Mouse (Mus musculus) limb, embryonic 14.5 days (tissue): ENCODE measurements around the gene Gm42791. TPM values are rescaled to one million over a fixed set of nuclear protein-coding genes. Genes with fewer than 3 reads are reported as not detected.

ENCODE experiments used
- ATAC-seq: fragments of 200-750 bp; cut with Nextera tagmentation; 2 replicates; pipeline ENCODE4 v1.8.0; 2017; ENCODE audit warnings: low read depth, moderate number of reproducible peaks, moderate TSS enrichment; ENCODE audit not compliant: low FRiP score
- DNase-seq: peaks from one replicate; pipeline ENCODE4 v3.0.0-alpha.2; 2015; ENCODE audit warnings: low spot score
- H3K27ac ChIP-seq: fragments of 300-500 bp; sonication (generic); replicated peaks from 2 replicates; pipeline ENCODE4 v1.5.1; 2014; ENCODE audit warnings: low read depth, mild to moderate bottlenecking, low read length, moderate library complexity, mixed read lengths
- H3K27me3 ChIP-seq: fragments of 300-500 bp; sonication (generic); 2 replicates; pipeline ENCODE4 v1.6.1; 2014; ENCODE audit warnings: low read length, mixed read lengths; ENCODE audit not compliant: control insufficient read depth, insufficient read depth
- H3K36me3 ChIP-seq: fragments of 300-500 bp; sonication (generic); 2 replicates; pipeline ENCODE4 v1.6.1; 2014; ENCODE audit warnings: mild to moderate bottlenecking, low read length, moderate library complexity, mixed read lengths; ENCODE audit not compliant: control insufficient read depth, insufficient read depth
- H3K4me1 ChIP-seq: fragments of 300-500 bp; sonication (generic); 2 replicates; pipeline ENCODE4 v1.6.1; 2014; ENCODE audit warnings: antibody characterized with exemption, low read length, mixed read lengths; ENCODE audit not compliant: control insufficient read depth, insufficient read depth
- H3K4me2 ChIP-seq: fragments of 300-500 bp; sonication (generic); replicated peaks from 2 replicates; pipeline ENCODE4 v1.6.1; 2014; ENCODE audit warnings: low read depth, mild to moderate bottlenecking, low read length, moderate library complexity; ENCODE audit not compliant: severe bottlenecking
- H3K4me3 ChIP-seq: fragments of 300-500 bp; sonication (generic); replicated peaks from 2 replicates; pipeline ENCODE4 v1.5.1; 2014; ENCODE audit warnings: low read length
- H3K9ac ChIP-seq: fragments of 300-500 bp; sonication (generic); 2 replicates; pipeline ENCODE4 v1.6.1; 2014; ENCODE audit warnings: mild to moderate bottlenecking, low read depth, low read length, moderate library complexity; ENCODE audit not compliant: severe bottlenecking
- H3K9me3 ChIP-seq: fragments of 300-500 bp; sonication (generic); 2 replicates; pipeline ENCODE4 v1.6.1; 2016; ENCODE audit warnings: low read length; ENCODE audit not compliant: control insufficient read depth
- POLR2A ChIP-seq: fragments of 200-500 bp; IDR thresholded peaks from 2 replicates; pipeline ENCODE4 v1.8.0; 2012; ENCODE audit warnings: inconsistent platforms, mild to moderate bottlenecking, moderate library complexity, borderline replicate concordance; ENCODE audit not compliant: insufficient read depth, insufficient read length; ENCODE audit errors: extremely low read depth
- WGBS: fragments of 180-500 bp; shearing (Covaris S2); extraction: QIAGEN DNeasy Blood & Tissue Kit; methylation state at CpG from one replicate; pipeline ENCODE4 v1.1.7; 2014; 5-methylcytosine and 5-hydroxymethylcytosine counted together
- polyA plus RNA-seq, 2 experiments: library from polyadenylated mRNA; depleted of rRNA in 1 of 2; stranded (reverse) in 1 of 2; unstranded in 1 of 2; fragments of >200 nt; fragmentation: Nextera tagmentation in 1 of 2; extraction: Ambion mirVana in 1 of 2; gene quantifications; 2 replicates each; pipeline versions ENCODE4 v1.2.1 to v1.2.3; 2012 to 2014

The Gm42791 gene
- polyA plus RNA-seq, 2 experiments = not detected

GRCm38 (mm10) chr5:148934457-148934856 lies 60.5 kb downstream of the Gm42791 start:
- WGBS = 21% methylated on average over 6 of the region's 6 CpGs
- H3K27ac ChIP-seq = no peak overlapping the region
- no peaks in the 10 kb centered on the region for H3K27me3 ChIP-seq
- ATAC-seq (0 out of 2 replicates have a peak, but pooled peaks have one; percentile 24), DNase-seq (no peak)
- H3K9me3 ChIP-seq = no peaks in the 10 kb centered on the region
- no peaks in the 10 kb centered on the region for H3K36me3 ChIP-seq
- H3K4me2 ChIP-seq = no peak overlapping the region
- no peak overlapping the region for H3K9ac ChIP-seq
- H3K4me3 ChIP-seq = no peak overlapping the region
- no peak for TF ChIP-seq POLR2A
- H3K4me1 ChIP-seq = peaks cover 4% of the 10 kb centered on the region

GRCm38 (mm10) chr5:148933767-148934166 lies 61.2 kb downstream of the Gm42791 start:
- no peak for DNase-seq
- no peaks in the 10 kb centered on the region for H3K36me3 ChIP-seq
- H3K4me1 ChIP-seq = peaks cover 6% of the 10 kb centered on the region
- H3K9ac ChIP-seq = no peak overlapping the region
- H3K9me3 ChIP-seq = no peaks in the 10 kb centered on the region
- no peak overlapping the region for H3K4me3 ChIP-seq
- WGBS = 22% methylated on average over 8 of the region's 8 CpGs
- no peak overlapping the region for H3K27ac ChIP-seq
- H3K27me3 ChIP-seq = no peaks in the 10 kb centered on the region
- ATAC-seq = no peak
- no peak overlapping the region for H3K4me2 ChIP-seq
- no peak for TF ChIP-seq POLR2A

- Histone ChIP-seq H3K4me2 (no peak overlapping the region), H3K27me3 (no peaks in the 10 kb centered on the region), H3K27ac (no peak overlapping the region), H3K9me3 (no peaks in the 10 kb centered on the region), H3K9ac (no peak overlapping the region), H3K4me1 (peaks cover 8% of the 10 kb centered on the region), H3K4me3 (no peak overlapping the region), H3K36me3 (0 out of 2 replicates have a peak, but pooled peaks cover 3% of the 10 kb centered on the region)
- 91% methylated on average over 1 of the region's 1 CpGs for whole genome bisulfite sequencing
- no peak for TF ChIP-seq POLR2A
- no peak for ATAC-seq
- DNase-seq = no peak
These were observed 63.6 kb downstream of the Gm42791 start for GRCm38 (mm10) chr5:148931301-148931700.

- no peaks in the 10 kb centered on the region for H3K27me3 ChIP-seq
- 0 out of 2 replicates have a peak, but pooled peaks cover 3% of the 10 kb centered on the region for H3K36me3 ChIP-seq
- no peak for DNase-seq
- peak within 1 kb of the TSS; percentile 94 for H3K27ac ChIP-seq
- ATAC-seq = no peak; the same call in 1 of the 2 replicates
- H3K9me3 ChIP-seq = no peaks in the 10 kb centered on the region
- H3K9ac ChIP-seq = peak within 1 kb of the TSS; percentile 89
- H3K4me2 ChIP-seq = peak within 1 kb of the TSS; percentile 70
- no peak for TF ChIP-seq POLR2A
- under 1% methylated on average over 16 of the region's 16 CpGs for WGBS
- H3K4me3 ChIP-seq = peak within 1 kb of the TSS; percentile 77
- H3K4me1 ChIP-seq = peaks cover 8% of the 10 kb centered on the region
These were observed 65.9 kb downstream of the Gm42791 start, which contains the start of gene Katnal1 for GRCm38 (mm10) chr5:148929116-148929449. Katnal1 (minus strand) TSS chr5:148929320.

- H3K27me3 ChIP-seq = no peaks in the 10 kb centered on the region
- 0 out of 2 replicates have a peak, but pooled peaks have one; percentile 33 for TF ChIP-seq POLR2A
- peak overlapping the region; percentile 94 for H3K27ac ChIP-seq
- peak overlapping the region; percentile 77 for H3K4me3 ChIP-seq
- H3K9me3 ChIP-seq = no peaks in the 10 kb centered on the region
- H3K36me3 ChIP-seq = 0 out of 2 replicates have a peak, but pooled peaks cover 3% of the 10 kb centered on the region
- DNase-seq (peak; percentile 98), ATAC-seq (peak; percentile 97)
- H3K9ac ChIP-seq = peak overlapping the region; percentile 89
- H3K4me1 ChIP-seq = peaks cover 6% of the 10 kb centered on the region
- peak overlapping the region; percentile 70 for H3K4me2 ChIP-seq
- 0% methylated on average over 64 of the region's 69 CpGs for WGBS
These were observed 66.4 kb downstream of the Gm42791 start for GRCm38 (mm10) chr5:148928382-148929115.
